Mouse (Mus musculus) Patski (cell line): ENCODE results near the gene Fam241a. TPM values are rescaled to one million over a fixed set of nuclear protein-coding genes. Genes with fewer than 3 reads are reported as not detected.
A peak's percentile ranks its signal among the peaks of the same experiment; 100 is the strongest.

Experiments used
- ATAC-seq: fragments of 100-300 bp; one replicate; pipeline ENCODE4 v1.8.0; 2021
- CTCF ChIA-PET: fragments of 350-600 bp; sonication (Branson Sonifier 250); formaldehyde crosslinking; loops from one replicate; lab custom pipeline; 2022; ENCODE audit warnings: inconsistent platforms; lab: Charles Lee
- POLR2A ChIA-PET: fragments of 350-600 bp; sonication (Branson Sonifier 250); formaldehyde crosslinking; loops from one replicate; lab custom pipeline; 2022; ENCODE audit warnings: antibody characterized with exemption, inconsistent platforms; lab: Charles Lee
- DNase-seq: peaks from one replicate; pipeline ENCODE4 v3.0.0-alpha.2; 2011; ENCODE audit warnings: low read depth, low spot score
- H3K27me3 ChIP-seq: fragments of 371-371 bp; one replicate; pipeline ENCODE4 v1.5.1; 2021
- CTCF ChIP-seq: fragments of 100-300 bp; IDR thresholded peaks from one replicate; pipeline ENCODE4 v1.5.1; 2021
- in situ Hi-C: fragments of 300-500 bp; cut with MboI; formaldehyde crosslinking; loops from 3 replicates; pipeline ENCODE4 v1.11.1; 2018; ENCODE audit warnings: low pct_unique_long_range_greater_than_20kb, mixed read lengths
- polyA plus RNA-seq: library from polyadenylated mRNA; unstranded; gene quantifications from one replicate; pipeline ENCODE4 v1.2.3, GENCODE M21; 2021

Fam241a gene
- polyA plus RNA-seq, 1 experiment from 2014 or later: 15.6 TPM

- DNase-seq (no peak), ATAC-seq (peak; percentile 84)
- in situ Hi-C loops: no loop called here
- no peaks in the 10 kb centered on the region for H3K27me3 ChIP-seq
- POLR2A ChIA-PET: interaction anchor here (1.2 kb wide), 1 partner anchor 16 kb away, joined by 4 read pairs; the partner anchor contains the start of gene Ap1ar
- TF ChIP-seq CTCF: peak; percentile 94
- CTCF ChIA-PET: interaction anchor here (0.7 to 8.5 kb wide), 8 partner anchors 8 to 95 kb away, joined by 3 to 67 read pairs (median 4); no protein-coding TSS in a partner anchor
Measured at GRCm38 (mm10) chr3:127853431-127854206, 42.5 kb downstream of the Fam241a start.

DNA sequence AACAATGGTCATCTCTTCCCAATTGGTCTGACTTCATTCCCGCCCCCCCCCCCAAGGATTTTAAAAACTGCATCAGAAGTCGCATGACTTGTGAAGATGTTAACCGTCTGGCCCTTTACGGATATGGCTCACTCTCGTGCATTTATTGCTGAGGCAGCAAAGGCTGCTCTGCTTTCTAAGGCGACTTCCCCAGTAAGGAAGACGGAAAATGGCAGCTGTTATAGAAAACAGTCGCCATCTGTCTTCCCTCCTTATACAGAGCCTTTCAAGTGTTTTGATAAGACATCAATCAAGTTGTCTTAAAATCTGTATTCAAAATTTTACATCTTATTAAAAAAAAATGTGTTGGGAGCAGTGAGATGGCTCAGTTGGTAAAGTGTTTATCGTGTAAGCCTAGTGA is 43.4 kb downstream of the Fam241a start:
- ATAC-seq (no peak), DNase-seq (no peak)
- POLR2A ChIA-PET: interaction anchor here (0.8 to 1.2 kb wide), 2 partner anchors 15 kb away, joined by 3 to 4 read pairs; partner anchors contain the start of gene Ap1ar
- no peak for TF ChIP-seq CTCF
- in situ Hi-C loops: no loop called here
- CTCF ChIA-PET: interaction anchor here (0.7 to 8.5 kb wide), 5 partner anchors 9 to 96 kb away, joined by 3 to 67 read pairs (median 4); no protein-coding TSS in a partner anchor
- H3K27me3 ChIP-seq: no peaks in the 10 kb centered on the region

GRCm38 (mm10) chr3:127850776-127851646 is 45.1 kb downstream of the Fam241a start:
- ATAC-seq: no peak
- POLR2A ChIA-PET: interaction anchor here (0.6 to 1.6 kb wide), 3 partner anchors 10 to 129 kb away, joined by 3 read pairs; no protein-coding TSS in a partner anchor

GRCm38 (mm10) chr3:127849922-127850321 is 46.2 kb downstream of the Fam241a start:
- DNase-seq (no peak), ATAC-seq (no peak)
- ChIA-PET CTCF (interaction anchor here (1.0 to 8.5 kb wide), 4 partner anchors 12 to 99 kb away, joined by 3 to 67 read pairs (median 8); partner anchors contain the start of gene Ap1ar), POLR2A (no interaction called here)
- in situ Hi-C loops: loop anchor here (25.0 kb wide), 1 partner anchor 1362 kb away; no protein-coding TSS in a partner anchor
- TF ChIP-seq CTCF: no peak
- no peaks in the 10 kb centered on the region for H3K27me3 ChIP-seq

More at GRCm38 (mm10) chr3:127850776-127851646, 45.1 kb downstream of the Fam241a start:
- DNase-seq: no peak
- CTCF ChIA-PET: interaction anchor here (1.0 to 8.5 kb wide), 4 partner anchors 13 to 97 kb away, joined by 3 to 67 read pairs (median 8); partner anchors contain the start of gene Ap1ar
- TF ChIP-seq CTCF: no peak
- H3K27me3 ChIP-seq: no peaks in the 10 kb centered on the region
- in situ Hi-C loops: no loop called here

- DNase-seq: peak; percentile 89
- peak; percentile 68 for ATAC-seq
- ChIA-PET CTCF (interaction anchor here (0.8 to 2.0 kb wide), 8 partner anchors 8 to 93 kb away, joined by 3 to 8 read pairs (median 4); partner anchors contain the start of gene Ap1ar), POLR2A (interaction anchor here (0.9 to 2.1 kb wide), 2 partner anchors 8 to 11 kb away, joined by 3 to 6 read pairs; partner anchors contain the start of gene Ap1ar)
- in situ Hi-C loops: loop anchor here (25.0 kb wide), 1 partner anchor 1364 kb away; no protein-coding TSS in a partner anchor
- H3K27me3 ChIP-seq: no peaks in the 10 kb centered on the region
- TF ChIP-seq CTCF: no peak
Measured at GRCm38 (mm10) chr3:127848088-127848808, 47.9 kb downstream of the Fam241a start.

GRCm38 (mm10) chr3:127843941-127844327 is 52.2 kb downstream of the Fam241a start:
- CTCF ChIA-PET: interaction anchor here (1.2 to 2.6 kb wide), 4 partner anchors 10 to 105 kb away, joined by 3 to 9 read pairs (median 4); no protein-coding TSS in a partner anchor
- peak; percentile 49 for ATAC-seq
- no peak for TF ChIP-seq CTCF
- in situ Hi-C loops: loop anchor here (25.0 kb wide), 1 partner anchor 1368 kb away; no protein-coding TSS in a partner anchor
- POLR2A ChIA-PET: no interaction called here
- no peaks in the 10 kb centered on the region for H3K27me3 ChIP-seq
- DNase-seq: no peak

- POLR2A ChIA-PET: no interaction called here
- ATAC-seq (peak; percentile 5), DNase-seq (no peak)
- no peaks in the 10 kb centered on the region for H3K27me3 ChIP-seq
- no peak for TF ChIP-seq CTCF
- in situ Hi-C loops: loop anchor here (25.0 kb wide), 1 partner anchor 1369 kb away; no protein-coding TSS in a partner anchor
- CTCF ChIA-PET: interaction anchor here (1.0 to 2.6 kb wide), 4 partner anchors 10 to 105 kb away, joined by 3 to 9 read pairs (median 4); no protein-coding TSS in a partner anchor
Measured at GRCm38 (mm10) chr3:127843324-127843940, 52.7 kb downstream of the Fam241a start.

DNA sequence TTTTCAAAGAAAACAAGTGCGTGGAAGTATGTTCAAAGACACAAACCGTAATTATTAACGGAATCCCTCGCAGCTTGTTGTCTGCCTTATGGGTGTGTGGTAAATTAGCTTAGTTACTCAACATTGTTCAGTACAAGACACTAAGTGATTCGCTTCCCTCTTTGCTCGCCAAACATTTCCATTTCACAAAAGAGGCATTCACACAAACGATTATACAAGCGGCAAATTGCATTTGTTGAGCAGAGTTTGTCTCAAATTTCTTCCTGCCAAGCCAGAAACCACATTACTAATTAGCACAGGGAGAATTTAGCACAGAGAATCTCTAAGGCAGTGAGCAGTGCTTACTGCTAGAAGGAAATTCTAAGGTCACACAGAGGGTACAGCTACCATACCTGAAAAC is 54.2 kb downstream of the Fam241a start:
- TF ChIP-seq CTCF: no peak
- DNase-seq (no peak), ATAC-seq (no peak)
- CTCF ChIA-PET: interaction anchor here (0.9 to 1.2 kb wide), 3 partner anchors 10 to 79 kb away, joined by 3 read pairs; no protein-coding TSS in a partner anchor
- in situ Hi-C loops: loop anchor here (25.0 kb wide), 1 partner anchor 1370 kb away; no protein-coding TSS in a partner anchor
- no peaks in the 10 kb centered on the region for H3K27me3 ChIP-seq
- POLR2A ChIA-PET: interaction anchor here (0.9 kb wide), 1 partner anchor 9 kb away, joined by 3 read pairs; no protein-coding TSS in a partner anchor
